Mouse (Mus musculus): ENCODE results near the gene Prkg2.

- TF ChIP-seq CTCF (IDR thresholded peaks at IDR 0.05; ENCODE audit: low read depth): no peak
- TF ChIP-seq EP300 (IDR thresholded peaks at IDR 0.05; ENCODE audit: low read depth): no peak
Observed at GRCm38 (mm10) chr5:98897946-98898345, 139.2 kb downstream of the Prkg2 start.

Measured in liver, embryonic 14.5 days (tissue).